Mouse (Mus musculus) lung, adult 2 months (tissue): ENCODE results near the gene Vwa5b1.

Experiments used
- CTCF ChIP-seq: fragments of 200-500 bp; IDR thresholded peaks from 2 replicates; pipeline ENCODE4 v1.5.1; 2011; ENCODE audit warnings: mild to moderate bottlenecking, low read length, control low read depth; ENCODE audit not compliant: insufficient read depth
- POLR2A ChIP-seq: fragments of 200-500 bp; IDR thresholded peaks from 2 replicates; pipeline ENCODE4 v1.6.1; 2011; ENCODE audit warnings: low read depth, mild to moderate bottlenecking, control low read depth, low read length, borderline replicate concordance; ENCODE audit errors: extremely low read depth

DNA sequence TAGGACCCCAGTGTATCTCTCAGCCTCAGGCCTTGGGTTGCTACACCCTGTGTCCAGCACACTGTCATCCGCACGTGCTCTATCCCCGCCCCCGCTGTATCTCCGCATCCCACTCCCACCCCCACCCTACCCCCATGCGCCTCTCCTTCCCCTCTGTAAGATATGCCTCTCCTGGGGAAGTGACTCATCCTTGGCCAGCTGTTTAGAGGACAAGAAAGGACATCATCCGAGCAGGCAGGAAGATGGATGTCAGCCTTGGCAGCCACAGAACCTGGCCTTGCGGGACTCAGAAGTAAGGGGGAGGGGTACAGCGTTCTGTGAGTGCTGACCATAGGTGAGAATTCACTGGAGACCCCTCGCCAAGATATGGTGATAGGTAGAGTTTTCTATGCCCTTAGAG, 30.8 kb upstream of the Vwa5b1 start:
- no peak for TF ChIP-seq POLR2A
- TF ChIP-seq CTCF = no peak
